Mouse (Mus musculus) spleen, adult 12 weeks (tissue): Measurements from ENCODE around the gene Hfe2.

Source experiments
- DNase-seq: peaks from one replicate; pipeline ENCODE4 v3.0.0; 2022; ENCODE audit warnings: low spot score

Hfe2 gene

DNA sequence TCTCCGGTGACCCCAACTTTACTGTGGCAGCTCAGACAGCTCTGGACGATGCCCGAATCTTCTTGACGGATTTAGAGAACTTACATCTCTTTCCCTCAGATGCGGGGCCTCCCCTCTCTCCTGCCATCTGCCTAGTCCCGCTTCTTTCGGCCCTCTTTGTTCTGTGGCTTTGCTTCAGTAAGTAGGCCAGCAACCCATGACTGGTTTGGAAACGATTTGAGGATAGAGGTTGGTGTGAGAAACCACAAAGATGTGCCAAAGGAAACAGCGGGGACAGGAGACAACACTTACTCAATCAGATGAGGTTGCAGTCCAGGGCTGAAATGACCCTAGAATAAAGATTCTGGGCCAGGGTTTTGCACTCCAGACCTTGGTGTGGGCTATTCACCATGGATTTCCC, 3.5 kb downstream of the Hfe2 start:
- DNase-seq: no peak

DNA sequence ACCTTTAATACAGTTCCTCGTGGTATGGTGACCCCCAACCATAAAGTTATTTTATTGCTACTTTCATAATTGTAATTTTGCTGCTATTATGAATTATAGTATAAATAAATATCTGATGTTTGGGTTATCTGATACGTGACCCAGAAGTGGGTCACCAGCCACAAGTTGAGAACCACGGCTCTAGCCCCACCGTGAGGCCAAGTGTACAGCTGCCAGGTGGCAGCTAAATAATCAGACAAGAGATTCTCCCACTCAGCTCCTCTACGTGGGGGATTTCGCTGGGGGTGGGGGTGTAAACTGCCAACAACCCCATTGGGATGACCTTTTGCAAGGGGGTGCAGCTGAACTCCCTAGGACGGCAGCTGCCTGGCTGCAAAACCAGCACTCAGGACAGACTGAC, 7.1 kb downstream of the Hfe2 start:
- DNase-seq: no peak

DNA sequence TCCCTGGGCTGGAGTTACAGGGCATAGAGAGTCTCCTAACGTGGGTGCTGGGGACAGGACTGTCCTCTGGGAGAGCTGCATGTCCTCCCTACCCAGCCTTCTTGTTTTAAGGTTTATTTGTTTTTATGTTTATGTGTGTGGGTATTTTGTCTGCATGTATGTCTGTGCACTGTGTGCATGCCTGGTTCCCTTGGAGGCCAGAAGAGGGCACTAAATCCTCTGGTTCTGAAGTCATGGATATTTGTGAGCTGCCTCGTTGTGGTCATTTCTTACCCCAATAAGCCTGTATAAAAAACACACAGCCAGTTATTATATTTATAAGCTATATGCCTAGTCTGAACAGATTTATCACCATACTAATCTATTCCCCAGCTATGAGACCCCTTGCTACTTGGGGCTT, 9.3 kb downstream of the Hfe2 start:
- no peak for DNase-seq

DNA sequence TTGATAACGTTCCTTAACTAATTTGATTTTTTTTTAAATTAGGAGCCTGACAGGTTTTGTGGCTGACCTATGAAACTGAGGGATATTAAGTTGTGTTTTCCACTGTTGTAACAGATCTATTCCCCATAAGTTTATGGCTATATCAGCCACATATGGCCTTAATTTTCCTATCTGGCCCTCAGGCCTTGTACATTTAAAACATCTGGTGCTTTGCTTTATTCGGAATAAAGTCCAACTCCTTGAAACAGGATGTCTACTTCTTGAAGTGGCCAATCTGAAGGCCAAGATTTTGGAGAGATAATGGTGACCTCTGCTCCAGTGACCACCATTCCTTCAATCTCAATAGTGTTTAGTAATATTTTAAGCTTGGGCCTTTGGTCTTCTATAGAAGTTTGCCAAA, 14.3 kb downstream of the Hfe2 start:
- no peak for DNase-seq

DNA sequence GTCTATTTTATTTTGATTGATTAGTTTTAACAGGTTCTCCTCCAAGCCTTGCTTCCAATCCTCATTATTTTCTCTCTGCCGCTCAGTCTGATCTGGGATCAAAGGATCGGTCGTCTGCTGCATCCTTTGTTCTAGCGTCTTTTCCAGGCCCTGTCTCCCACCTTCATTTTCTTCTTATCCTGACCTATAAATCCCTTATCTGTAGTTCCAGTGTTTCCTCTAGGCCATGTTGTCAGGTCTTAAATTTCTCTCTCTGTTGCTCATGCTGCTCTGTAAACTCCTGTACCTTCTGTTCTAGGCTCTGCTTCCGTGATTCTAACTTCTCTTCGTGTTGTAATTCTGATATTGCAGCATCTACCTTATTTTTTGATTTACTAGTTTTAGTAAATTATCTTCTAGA, 15.8 kb downstream of the Hfe2 start:
- no peak for DNase-seq

DNA sequence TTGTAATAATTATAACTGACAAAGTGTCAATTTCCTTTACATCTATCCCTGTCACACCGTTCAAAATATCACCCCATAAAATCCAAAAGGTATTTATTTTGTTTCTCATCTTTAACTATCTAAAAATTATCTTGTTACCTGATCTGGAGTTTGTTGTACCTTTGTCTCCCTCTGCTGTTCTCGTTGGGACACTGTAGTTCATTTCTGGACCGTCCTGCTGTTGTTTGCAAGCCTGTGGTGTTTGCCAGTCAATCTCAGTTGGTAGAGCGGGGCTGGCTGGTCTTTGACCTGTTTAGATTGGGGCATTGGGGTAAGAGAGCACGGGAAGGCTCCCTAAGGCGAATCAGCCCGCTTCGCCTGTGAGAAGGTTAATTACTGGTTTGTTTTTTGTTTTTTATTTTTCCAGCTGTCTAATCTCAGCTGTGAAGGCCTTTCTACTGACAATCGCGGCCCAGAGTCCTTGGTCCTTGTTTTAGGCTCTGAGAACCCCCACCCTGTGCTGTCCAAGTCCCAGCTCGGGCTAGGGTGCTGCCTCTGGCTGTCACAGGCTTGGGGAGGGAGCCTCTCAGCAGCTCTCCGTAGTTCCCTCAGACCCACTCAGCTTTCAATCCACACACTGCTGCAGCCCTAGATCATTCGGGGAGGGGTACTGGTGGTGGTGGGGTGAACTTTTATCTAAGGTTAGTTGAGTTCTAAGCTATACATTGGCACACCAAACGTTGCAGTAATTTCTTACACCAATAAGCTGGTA, 16.5 kb downstream of the Hfe2 start:
- DNase-seq: no peak

DNA sequence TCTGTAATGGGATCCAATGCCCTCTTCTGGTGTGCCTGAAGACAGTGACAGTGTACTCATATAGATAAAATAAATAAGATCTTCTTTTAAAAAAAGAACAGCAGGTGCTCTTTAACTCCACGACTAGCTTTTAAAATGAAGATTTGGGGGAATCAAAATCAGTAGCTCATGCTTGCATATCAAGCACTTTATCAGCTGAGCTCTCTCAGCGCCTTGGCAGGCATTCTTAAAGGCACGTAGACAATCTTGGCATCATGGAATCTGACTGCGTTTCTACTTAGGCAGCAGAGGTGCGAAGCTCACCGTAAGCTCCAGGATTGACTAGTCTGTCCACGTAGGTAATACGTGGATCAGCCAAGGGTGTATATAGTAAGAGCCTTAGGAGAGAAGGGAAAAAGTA, 17.6 kb downstream of the Hfe2 start:
- DNase-seq: no peak

DNA sequence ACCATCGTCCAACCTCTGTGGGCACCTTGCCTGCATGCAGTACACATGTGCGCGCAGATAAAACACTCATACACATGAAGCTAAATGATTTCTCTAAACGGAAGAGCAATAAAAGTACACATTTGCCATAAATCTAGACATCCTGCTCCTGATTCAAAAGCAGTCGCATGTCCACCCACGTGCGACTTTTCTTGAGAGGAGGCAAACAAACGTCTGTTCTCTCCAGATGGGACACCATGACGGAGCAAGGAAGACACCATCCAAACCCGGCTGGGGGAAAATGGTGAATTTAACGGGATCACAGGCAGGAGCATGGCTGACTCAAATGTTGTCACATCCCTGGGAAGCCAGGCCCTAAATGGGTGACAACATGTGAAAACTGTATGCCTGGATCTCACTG, 18.4 kb downstream of the Hfe2 start:
- DNase-seq: no peak

DNA sequence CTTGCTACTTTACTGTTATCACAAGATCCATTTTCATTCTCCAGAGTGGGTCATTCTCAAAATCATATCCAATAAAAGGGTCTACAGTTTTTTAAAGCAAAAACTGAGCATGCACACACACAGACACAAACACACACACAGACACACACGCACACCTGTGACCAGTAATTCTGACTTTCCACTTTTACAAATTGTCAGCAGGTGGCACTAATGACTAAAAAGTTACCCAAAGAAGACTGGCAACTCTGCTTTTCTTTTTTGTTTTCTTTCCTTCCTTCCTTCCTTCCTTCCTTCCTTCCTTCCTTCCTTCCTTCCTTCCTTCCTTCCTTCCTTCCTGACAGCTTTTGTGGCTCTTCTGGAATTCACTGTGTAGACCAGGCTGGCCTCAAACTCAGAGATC, 20.6 kb downstream of the Hfe2 start:
- no peak for DNase-seq

DNA sequence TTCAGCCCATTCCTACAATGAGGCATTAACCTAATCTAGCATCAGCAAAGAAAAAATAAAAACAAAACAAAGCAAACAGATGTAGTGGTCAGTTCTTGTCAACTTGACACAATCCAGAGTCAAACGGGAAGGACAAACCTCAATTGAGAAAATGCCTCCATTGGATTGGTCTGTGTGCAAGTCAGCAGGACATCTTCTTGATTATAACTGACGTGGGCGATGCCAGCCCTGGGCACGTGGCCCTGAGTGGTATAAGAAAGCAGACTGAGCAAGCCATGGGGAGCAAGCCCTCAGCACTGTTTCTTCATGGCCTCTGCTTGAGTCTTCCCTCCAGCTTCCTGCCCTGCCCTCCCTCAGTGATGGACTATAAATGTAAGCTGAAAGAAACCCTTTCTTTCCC, 21.9 kb downstream of the Hfe2 start:
- no peak for DNase-seq

DNA sequence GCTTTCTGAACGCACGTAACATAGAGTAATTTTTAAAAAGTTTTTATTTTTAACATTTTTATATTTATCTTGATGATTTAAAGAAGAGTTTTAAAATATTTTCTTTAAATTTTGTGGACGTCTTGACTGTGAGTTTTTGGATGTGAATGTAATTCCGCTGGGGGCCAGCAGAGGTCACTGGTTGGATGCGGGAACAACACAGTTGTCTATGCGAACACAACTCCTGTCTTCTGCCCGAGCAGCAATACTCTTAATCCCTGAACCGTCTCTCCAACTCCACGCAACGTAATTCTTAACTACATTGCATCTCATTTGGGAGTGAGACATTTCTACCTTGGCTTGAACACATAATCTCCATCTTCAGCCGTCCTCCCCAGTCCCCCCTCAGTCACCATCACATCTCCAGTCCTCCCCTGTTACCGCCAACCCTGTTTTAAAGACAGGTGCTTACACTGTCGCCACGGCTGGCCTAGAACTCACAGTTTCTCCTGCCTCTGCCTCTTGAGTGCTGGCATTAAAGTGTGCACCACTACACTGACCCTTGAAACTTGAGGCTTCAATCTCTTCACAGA, 22.5 kb downstream of the Hfe2 start:
- peak; percentile 66 for DNase-seq

DNA sequence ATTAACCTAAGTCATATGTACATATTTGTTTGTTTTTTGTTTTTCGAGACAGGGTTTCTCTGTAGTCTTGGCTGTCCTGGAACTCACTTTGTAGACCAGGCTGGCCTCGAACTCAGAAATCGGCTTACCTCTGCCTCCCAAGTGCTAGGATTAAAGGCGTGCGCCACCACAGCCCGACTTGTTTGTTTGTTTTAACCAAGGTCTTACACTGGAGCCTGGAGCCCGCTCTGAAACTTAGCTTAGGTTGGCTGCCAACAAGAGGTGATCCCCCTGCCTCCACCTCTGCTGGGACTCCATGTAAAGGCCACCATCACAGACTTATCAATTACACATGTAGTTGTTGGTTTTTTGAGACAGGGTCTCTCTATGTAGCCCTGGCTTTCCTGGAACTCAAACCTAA, 23.9 kb downstream of the Hfe2 start:
- no peak for DNase-seq

DNA sequence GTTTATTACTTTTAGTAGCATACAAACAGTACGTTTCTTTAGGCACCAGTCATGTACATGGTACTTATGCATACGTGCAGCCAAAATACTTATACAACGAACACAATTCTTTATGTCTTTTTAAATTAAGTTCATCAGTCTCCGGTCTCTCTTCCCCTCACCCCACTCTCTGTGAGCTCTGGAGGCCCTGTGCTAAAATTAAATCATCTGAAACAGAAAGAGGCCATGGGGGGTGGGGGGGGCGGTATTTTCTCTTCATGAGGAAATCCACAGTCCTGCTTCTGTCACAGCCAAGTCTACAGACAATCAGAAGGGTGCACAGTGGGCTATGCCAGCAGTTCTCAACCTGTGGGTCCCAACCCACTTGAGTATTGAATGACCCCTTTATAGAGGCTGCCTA, 24.4 kb downstream of the Hfe2 start:
- DNase-seq: no peak

DNA sequence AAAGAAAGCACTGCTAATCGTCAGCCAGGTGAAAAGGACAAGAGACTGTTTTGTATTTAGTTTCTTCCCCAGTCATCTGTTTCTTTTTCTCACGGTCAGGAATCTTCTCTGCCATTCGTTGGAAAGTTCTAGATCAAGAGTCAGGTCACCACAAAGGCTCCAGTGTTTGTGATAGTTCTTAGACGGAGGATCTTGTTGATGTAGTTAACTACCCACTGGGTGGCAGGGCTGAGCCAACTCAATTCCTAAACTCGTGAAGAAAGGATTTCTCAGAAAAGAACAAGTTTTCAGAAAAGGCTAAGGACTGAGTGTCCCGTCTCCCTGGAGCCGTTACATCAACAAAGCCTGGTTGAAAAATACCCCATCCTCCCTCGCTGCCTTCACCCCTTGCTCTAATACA, 26.2 kb downstream of the Hfe2 start:
- peak; percentile 20 for DNase-seq

DNA sequence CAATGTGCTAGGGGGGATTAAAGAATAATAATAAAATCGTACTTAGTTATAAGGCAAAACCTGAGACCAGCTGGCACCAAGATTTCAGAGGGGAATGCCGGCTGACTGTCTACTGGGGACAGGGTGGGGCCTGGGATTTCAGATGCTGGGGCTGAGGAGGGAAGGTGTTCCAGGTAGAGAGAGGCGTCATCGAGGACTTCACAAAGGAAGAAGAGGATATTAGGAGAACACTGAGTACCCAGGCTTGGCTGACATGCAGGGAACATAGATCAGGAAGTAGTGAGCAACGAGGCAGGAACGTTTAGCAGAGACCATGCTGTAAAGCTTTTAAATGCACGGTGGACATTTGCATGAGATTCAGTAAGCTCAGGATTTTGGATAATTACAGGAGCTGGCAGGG, 26.9 kb downstream of the Hfe2 start:
- DNase-seq: no peak

DNA sequence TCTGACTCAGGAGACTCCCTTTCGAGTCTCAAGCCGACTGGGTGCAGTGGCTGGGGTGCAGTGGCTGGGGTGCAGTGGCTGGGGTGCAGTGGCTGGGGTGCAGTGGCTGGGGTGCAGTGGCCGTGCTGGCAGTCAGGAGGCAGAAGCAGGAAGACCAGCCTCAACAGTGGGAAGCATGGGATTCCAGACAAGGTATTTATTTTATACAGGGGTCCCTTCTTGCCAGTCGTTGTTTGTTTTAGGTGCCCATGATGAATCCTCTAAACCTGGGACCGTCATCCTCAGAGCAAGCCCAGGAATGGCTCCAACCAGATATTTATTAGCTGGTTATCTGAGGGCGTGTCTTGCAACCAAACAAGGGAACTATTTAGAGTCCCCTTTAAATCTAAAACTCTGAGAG, 28.6 kb downstream of the Hfe2 start:
- DNase-seq: no peak

DNA sequence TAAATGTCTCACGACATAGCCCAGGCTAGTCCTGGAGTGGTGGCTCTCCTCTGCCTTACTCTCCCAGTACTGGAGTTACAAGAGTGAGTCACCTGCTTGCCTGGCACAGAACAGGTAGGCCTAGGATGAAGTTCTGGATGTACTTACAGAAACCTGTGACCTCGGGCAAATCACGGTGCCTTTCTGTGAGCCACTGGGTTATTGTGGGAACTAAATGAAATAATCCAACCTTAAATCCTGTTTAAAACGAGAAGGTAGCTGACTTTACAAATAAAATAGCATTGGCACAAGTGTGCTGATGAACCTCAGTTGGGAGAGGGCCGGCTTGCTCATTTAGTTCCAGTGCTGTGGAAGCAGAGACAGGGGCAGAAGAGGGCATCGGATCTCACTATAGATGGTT, 29.3 kb downstream of the Hfe2 start:
- no peak for DNase-seq

DNA sequence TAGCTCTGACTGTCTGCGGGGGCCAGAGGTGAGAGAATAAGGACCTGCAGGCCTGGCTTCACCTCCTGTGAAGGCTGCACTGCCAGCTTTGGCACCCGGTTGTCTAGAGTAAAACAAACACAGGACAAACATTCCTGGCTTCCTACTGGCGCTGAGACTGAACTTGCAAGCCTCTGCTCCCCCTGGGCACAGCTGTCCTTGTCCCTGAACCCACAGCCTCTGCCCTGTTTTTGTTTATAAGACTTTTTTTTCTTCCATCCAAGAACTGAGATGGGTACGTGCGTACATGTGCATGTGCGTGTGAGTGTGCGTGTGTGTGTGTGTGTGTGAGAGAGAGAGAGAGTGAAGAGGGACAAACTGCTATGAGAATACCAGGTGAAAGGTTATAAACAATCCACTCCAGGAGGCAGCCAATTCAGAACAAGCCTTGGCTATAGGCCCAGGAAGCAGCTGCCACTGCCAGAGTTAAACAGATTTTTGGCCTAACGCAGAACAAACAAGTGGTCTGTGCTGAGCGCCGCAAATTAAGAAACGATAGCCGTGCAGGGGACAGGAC, 30.1 kb downstream of the Hfe2 start:
- DNase-seq: no peak

DNA sequence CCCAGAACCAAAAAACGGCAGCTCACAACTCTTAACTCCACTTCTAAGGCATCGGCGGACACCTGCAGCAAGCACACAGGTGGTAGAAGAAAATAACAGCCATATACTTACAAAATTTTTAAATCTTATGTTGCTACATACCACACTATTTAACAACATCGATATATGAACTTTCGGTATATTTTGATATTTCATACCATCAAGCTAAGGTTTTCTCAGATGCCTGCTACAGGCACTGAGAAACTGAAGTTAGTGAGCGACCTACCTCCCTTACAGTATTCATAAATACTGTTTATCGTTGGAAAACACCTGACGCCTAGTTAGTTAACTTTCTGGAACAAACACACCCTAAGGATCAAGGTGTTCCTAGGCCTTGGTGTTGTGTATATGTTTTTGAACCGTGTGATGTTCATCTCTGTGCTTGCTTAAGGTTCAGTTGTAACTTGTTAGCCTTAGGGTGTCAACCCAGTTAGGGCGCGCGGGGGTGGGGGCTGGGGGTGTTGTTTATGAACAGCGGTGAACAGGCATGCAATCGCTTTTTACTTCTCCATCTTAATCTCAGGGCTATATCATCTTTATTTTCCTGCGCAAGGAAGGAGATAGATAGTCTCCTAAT, 31.1 kb downstream of the Hfe2 start:
- DNase-seq: no peak

DNA sequence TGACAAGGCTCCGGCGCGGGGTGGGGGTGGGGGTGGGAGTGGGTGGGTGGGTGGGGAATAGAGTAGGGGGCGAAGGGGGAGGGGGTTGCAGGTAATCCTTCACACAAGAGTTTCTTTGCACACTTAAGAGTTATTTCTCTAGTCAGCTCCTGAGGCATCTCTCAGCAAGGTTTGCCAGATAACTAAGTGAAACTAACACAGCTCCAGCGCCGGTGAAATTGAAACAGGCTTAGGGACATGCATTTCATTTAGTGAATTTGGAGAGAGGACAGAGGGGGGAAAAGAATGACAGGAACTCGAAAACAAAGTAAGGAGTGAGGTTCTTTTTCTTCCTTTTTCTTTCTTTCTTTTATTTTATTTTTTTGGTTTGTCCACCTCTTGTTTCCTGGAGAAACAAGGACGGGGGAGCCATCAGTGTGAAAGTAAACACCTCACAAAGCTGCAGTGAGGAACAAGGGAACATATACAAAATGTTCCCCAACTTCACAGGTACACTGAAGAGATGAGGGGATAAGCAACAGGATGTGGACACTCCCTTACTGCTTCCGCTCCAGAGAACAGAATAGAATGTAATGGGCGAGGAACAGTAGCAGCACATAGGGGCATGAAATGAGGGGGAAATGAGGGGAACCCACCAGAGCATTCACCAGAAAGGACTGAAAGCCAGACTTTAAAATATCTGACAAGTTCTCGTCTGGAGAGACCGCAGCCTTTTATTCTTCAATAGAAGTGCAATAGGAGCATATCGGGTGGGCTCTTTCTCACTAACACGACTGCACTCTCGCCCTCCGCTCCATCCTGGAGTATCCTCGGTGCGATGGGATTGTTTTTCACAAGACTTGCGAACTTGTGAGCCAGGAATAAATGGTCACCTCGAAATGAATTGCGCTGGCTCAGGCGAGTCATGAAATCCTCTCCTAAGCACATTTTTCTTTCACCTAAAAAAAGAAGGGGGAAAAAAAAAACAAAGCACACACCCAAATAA, 32.0 kb downstream of the Hfe2 start:
- peak; percentile 47 for DNase-seq

DNA sequence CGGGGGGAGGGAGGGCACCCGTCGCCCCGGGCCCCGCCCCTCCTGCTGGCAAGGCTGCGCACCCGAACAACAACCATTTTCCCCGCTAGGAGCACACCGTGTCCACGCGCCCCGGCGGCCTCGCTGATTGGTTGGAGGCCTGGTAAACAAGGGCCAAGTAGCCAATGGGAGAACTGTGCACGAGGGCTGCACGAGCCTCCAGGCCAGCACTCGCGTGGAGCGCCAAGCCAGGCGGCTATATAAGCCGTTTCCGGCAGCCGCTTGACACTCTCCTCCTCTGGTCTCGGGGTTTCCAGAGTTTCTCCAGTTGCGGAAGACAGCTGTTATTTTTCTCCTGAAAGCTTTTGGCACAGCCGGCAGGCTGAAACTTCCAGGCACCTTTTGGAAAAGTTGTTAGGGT, 32.7 kb downstream of the Hfe2 start, which contains the start of gene Txnip:
Gene Txnip, plus strand, starts transcription at position 264 of the 400 bp plus-strand sequence.
- peak; percentile 98 for DNase-seq

DNA sequence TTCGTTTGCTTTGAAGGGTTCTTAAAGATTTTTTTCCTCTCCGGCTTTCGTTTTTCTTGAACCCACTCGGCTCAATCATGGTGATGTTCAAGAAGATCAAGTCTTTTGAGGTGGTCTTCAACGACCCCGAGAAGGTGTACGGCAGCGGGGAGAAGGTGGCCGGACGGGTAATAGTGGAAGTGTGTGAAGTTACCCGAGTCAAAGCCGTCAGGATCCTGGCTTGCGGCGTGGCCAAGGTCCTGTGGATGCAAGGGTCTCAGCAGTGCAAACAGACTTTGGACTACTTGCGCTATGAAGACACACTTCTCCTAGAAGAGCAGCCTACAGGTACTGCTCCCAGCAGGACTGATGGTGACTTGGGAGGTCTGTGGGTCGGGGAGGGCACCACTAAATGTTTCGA, 33.2 kb downstream of the Hfe2 start:
- DNase-seq: peak; percentile 40
